Mouse (Mus musculus): ENCODE measurements at regions not wholly inside any gene's neighbourhood (a gene's known extent, or its start where the extent isn't known, plus 50 kb on each side); places are given as distances from the start of the nearest gene placed in this dataset.
"Not testable (repeated sequence)": the region's sequence is repeated elsewhere in the genome, so short reads cannot be mapped to it uniquely, and the experiment has no call there.

GRCm38 (mm10) chr16:29746245-29746644 lies 167.1 kb downstream of the Opa1 start:
- 82% methylated on average over 4 of the region's 4 CpGs for WGBS
- Histone ChIP-seq H3K4me3 (no peak overlapping the region), H3K27me3 (replicated peaks) (peaks cover 37% of the 10 kb centered on the region), H3K4me1 (replicated peaks) (peaks cover 23% of the 10 kb centered on the region), H3K36me3 (no peaks in the 10 kb centered on the region), H3K27ac (ENCODE audit: poor library complexity, severe bottlenecking) (no peak overlapping the region), H3K9ac (no peak overlapping the region), H3K4me2 (no peak overlapping the region), H3K9me3 (replicated peaks) (no peaks in the 10 kb centered on the region; the same call in 1 of the 2 replicates)
- ATAC-seq (ENCODE audit: insufficient number of reproducible peaks, low FRiP score) = no peak

DNA sequence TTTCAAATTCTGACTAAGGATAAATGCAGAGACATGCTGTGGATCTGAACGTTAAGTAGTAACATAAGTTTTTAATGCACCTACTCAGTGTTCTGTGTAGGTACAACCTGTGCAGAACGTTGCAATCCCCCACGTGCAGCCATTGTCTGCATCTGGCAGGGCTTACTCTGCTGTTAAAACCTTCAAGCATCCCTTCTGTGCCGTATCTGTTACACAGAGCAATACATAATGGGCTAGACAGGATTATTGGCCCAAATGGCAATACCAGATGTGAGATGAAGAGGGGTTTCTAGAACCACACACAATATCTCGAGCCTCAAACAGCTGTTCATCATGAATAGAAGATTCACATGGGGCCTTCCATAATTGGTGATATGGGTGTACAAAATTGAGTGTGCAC lies 170.0 kb downstream of the Opa1 start:
- Histone ChIP-seq H3K4me3 (no peak overlapping the region), H3K36me3 (no peaks in the 10 kb centered on the region), H3K27ac (ENCODE audit: poor library complexity, severe bottlenecking) (no peak overlapping the region), H3K27me3 (replicated peaks) (peaks cover 60% of the 10 kb centered on the region), H3K9me3 (replicated peaks) (no peaks in the 10 kb centered on the region; the same call in 1 of the 2 replicates), H3K4me2 (no peak overlapping the region), H3K9ac (no peak overlapping the region), H3K4me1 (replicated peaks) (no peaks in the 10 kb centered on the region)
- ATAC-seq (ENCODE audit: insufficient number of reproducible peaks, low FRiP score) = no peak
- WGBS = 79% methylated on average over 5 of the region's 5 CpGs

GRCm38 (mm10) chr16:29754579-29755199 lies 175.6 kb downstream of the Opa1 start:
- Histone ChIP-seq H3K4me1 (replicated peaks) (peaks cover 23% of the 10 kb centered on the region), H3K4me3 (no peak overlapping the region), H3K9ac (no peak overlapping the region), H3K36me3 (no peaks in the 10 kb centered on the region), H3K9me3 (replicated peaks) (peaks cover 3% of the 10 kb centered on the region; the same call in 1 of the 2 replicates), H3K4me2 (no peak overlapping the region), H3K27me3 (replicated peaks) (peaks cover 75% of the 10 kb centered on the region), H3K27ac (ENCODE audit: poor library complexity, severe bottlenecking) (no peak overlapping the region)
- WGBS = 46% methylated on average over 8 of the region's 8 CpGs
- no peak; the same call in 1 of the 2 replicates for ATAC-seq (ENCODE audit: insufficient number of reproducible peaks, low FRiP score)

GRCm38 (mm10) chr16:29758246-29758645 lies 179.1 kb downstream of the Opa1 start:
- peaks cover 3% of the 10 kb centered on the region; the same call in 1 of the 2 replicates for H3K9me3 ChIP-seq (replicated peaks)
- H3K4me3 ChIP-seq = no peak overlapping the region
- H3K9ac ChIP-seq = no peak overlapping the region
- H3K4me1 ChIP-seq (replicated peaks) = peaks cover 53% of the 10 kb centered on the region
- WGBS = 61% methylated on average over 3 of the region's 3 CpGs
- no peaks in the 10 kb centered on the region for H3K36me3 ChIP-seq
- no peak overlapping the region for H3K4me2 ChIP-seq
- peaks cover 80% of the 10 kb centered on the region for H3K27me3 ChIP-seq (replicated peaks)
- no peak overlapping the region for H3K27ac ChIP-seq (ENCODE audit: poor library complexity, severe bottlenecking)
- no peak for ATAC-seq (ENCODE audit: insufficient number of reproducible peaks, low FRiP score)

GRCm38 (mm10) chr16:29759416-29759815 lies 180.3 kb downstream of the Opa1 start:
- no peak overlapping the region for H3K9ac ChIP-seq
- H3K36me3 ChIP-seq = no peaks in the 10 kb centered on the region
- H3K27me3 ChIP-seq (replicated peaks) = peaks cover 73% of the 10 kb centered on the region
- WGBS = 27% methylated on average over 3 of the region's 3 CpGs
- peaks cover 53% of the 10 kb centered on the region for H3K4me1 ChIP-seq (replicated peaks)
- ATAC-seq (ENCODE audit: insufficient number of reproducible peaks, low FRiP score) = peak; percentile 41; the same call in 1 of the 2 replicates
- peaks cover 9% of the 10 kb centered on the region; the same call in 1 of the 2 replicates for H3K9me3 ChIP-seq (replicated peaks)
- H3K4me2 ChIP-seq = no peak overlapping the region
- no peak overlapping the region for H3K4me3 ChIP-seq
- no peak overlapping the region for H3K27ac ChIP-seq (ENCODE audit: poor library complexity, severe bottlenecking)

GRCm38 (mm10) chr16:29760627-29761026 lies 181.5 kb downstream of the Opa1 start:
- H3K4me1 ChIP-seq (replicated peaks) = peaks cover 47% of the 10 kb centered on the region
- peaks cover 63% of the 10 kb centered on the region for H3K27me3 ChIP-seq (replicated peaks)
- no peak overlapping the region for H3K27ac ChIP-seq (ENCODE audit: poor library complexity, severe bottlenecking)
- no peaks in the 10 kb centered on the region for H3K36me3 ChIP-seq
- no peak overlapping the region for H3K9ac ChIP-seq
- H3K9me3 ChIP-seq (replicated peaks) = peaks cover 14% of the 10 kb centered on the region; the same call in 1 of the 2 replicates
- ATAC-seq (ENCODE audit: insufficient number of reproducible peaks, low FRiP score) = no peak
- H3K4me2 ChIP-seq = no peak overlapping the region
- H3K4me3 ChIP-seq = no peak overlapping the region
- WGBS = 85% methylated on average over 4 of the region's 4 CpGs

DNA sequence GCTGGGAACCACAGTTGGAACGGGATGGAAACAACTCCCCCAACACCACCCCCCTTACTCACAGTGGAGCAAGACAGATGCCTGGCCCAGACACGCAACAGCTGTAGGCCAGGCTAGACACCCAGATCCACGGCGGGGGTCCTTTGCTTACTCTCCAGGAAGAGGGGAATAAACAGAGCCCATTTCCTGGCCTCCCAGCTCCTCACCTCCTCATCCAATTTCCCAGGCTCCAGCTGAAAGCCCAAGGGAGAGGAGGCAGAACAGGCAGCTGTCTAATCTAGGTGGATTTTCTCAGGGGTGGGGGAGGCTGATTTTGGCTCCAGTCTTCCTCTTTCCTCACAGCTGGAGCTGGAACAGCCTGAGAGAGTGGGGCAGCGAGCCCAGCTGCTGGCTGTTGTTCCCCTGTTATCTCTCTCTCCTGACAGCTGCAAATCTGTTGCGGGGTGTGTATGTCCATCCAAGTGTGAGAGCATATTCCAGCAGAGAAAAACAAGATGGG lies 182.7 kb downstream of the Opa1 start:
- H3K27ac ChIP-seq (ENCODE audit: poor library complexity, severe bottlenecking) = no peak overlapping the region

GRCm38 (mm10) chr16:29764376-29764775 lies 185.2 kb downstream of the Opa1 start:
- Histone ChIP-seq H3K4me3 (no peak overlapping the region), H3K27me3 (replicated peaks) (peaks cover 34% of the 10 kb centered on the region), H3K4me2 (no peak overlapping the region), H3K36me3 (no peaks in the 10 kb centered on the region), H3K27ac (ENCODE audit: poor library complexity, severe bottlenecking) (no peak overlapping the region), H3K9ac (no peak overlapping the region), H3K9me3 (replicated peaks) (peaks cover 14% of the 10 kb centered on the region; the same call in 1 of the 2 replicates), H3K4me1 (replicated peaks) (peaks cover 33% of the 10 kb centered on the region)
- WGBS = 87% methylated on average over 1 of the region's 1 CpGs
- ATAC-seq (ENCODE audit: insufficient number of reproducible peaks, low FRiP score) = no peak

More for the DNA sequence above, 182.7 kb downstream of the Opa1 start:
- peaks cover 51% of the 10 kb centered on the region for H3K27me3 ChIP-seq (replicated peaks)
- ATAC-seq (ENCODE audit: insufficient number of reproducible peaks, low FRiP score) = peak; percentile 73
- H3K36me3 ChIP-seq = no peaks in the 10 kb centered on the region
- H3K9ac ChIP-seq = no peak overlapping the region
- H3K4me1 ChIP-seq (replicated peaks) = peaks cover 47% of the 10 kb centered on the region
- peaks cover 11% of the 10 kb centered on the region; the same call in 1 of the 2 replicates for H3K9me3 ChIP-seq (replicated peaks)
- H3K4me2 ChIP-seq = no peak overlapping the region
- WGBS = 9% methylated on average over 6 of the region's 6 CpGs
- no peak overlapping the region for H3K4me3 ChIP-seq

DNA sequence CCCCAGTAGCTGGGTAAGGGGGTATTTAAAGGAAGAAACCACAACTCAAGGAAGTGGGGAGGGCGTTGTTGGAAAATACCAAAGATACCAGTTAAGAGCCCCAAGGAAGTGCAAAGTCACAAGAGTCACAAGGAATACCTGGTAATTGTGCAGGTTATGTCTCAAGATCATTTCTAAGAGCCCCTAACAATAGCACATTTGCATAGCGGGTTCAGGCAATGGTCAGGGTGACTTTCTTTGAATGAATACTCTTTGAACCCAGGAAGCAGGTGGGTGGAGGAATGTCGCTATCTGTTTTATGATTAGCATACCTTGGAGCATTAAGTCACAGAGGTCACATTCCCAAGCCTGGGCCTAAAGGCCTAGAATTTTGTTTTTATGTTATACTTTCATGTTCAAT lies 186.7 kb downstream of the Opa1 start:
- H3K4me3 ChIP-seq; ATAC-seq (ENCODE audit: insufficient number of reproducible peaks, low FRiP score); H3K36me3 ChIP-seq; H3K4me2 ChIP-seq; H3K9ac ChIP-seq; H3K27ac ChIP-seq (ENCODE audit: poor library complexity, severe bottlenecking): not testable (repeated sequence)
- H3K9me3 ChIP-seq (replicated peaks) = peaks cover 14% of the 10 kb centered on the region; the same call in 1 of the 2 replicates
- H3K4me1 ChIP-seq (replicated peaks) = peaks cover 20% of the 10 kb centered on the region
- H3K27me3 ChIP-seq (replicated peaks) = peaks cover 29% of the 10 kb centered on the region
- WGBS = 94% methylated on average over 3 of the region's 3 CpGs

GRCm38 (mm10) chr16:29771320-29771719 lies 192.2 kb downstream of the Opa1 start:
- Histone ChIP-seq H3K4me3 (no peak overlapping the region), H3K4me1 (replicated peaks) (peaks cover 37% of the 10 kb centered on the region), H3K27me3 (replicated peaks) (peaks cover 13% of the 10 kb centered on the region; the same call in 1 of the 2 replicates), H3K9ac (no peak overlapping the region), H3K36me3 (no peaks in the 10 kb centered on the region), H3K9me3 (replicated peaks) (0 out of 2 replicates have a peak, but pooled peaks cover 3% of the 10 kb centered on the region), H3K27ac (ENCODE audit: poor library complexity, severe bottlenecking) (no peak overlapping the region), H3K4me2 (no peak overlapping the region)
- ATAC-seq (ENCODE audit: insufficient number of reproducible peaks, low FRiP score) = no peak
- 32% methylated on average over 4 of the region's 4 CpGs for WGBS

- Histone ChIP-seq H3K36me3 (no peaks in the 10 kb centered on the region), H3K9me3 (replicated peaks) (0 out of 2 replicates have a peak, but pooled peaks cover 1% of the 10 kb centered on the region), H3K9ac (no peak overlapping the region), H3K27me3 (replicated peaks) (peaks cover 13% of the 10 kb centered on the region; the same call in 1 of the 2 replicates), H3K4me2 (no peak overlapping the region), H3K4me3 (no peak overlapping the region), H3K27ac (ENCODE audit: poor library complexity, severe bottlenecking) (no peak overlapping the region), H3K4me1 (replicated peaks) (peaks cover 37% of the 10 kb centered on the region)
- 48% methylated on average over 13 of the region's 13 CpGs for WGBS
- no peak for ATAC-seq (ENCODE audit: insufficient number of reproducible peaks, low FRiP score)
Measured at GRCm38 (mm10) chr16:29771728-29772608, 192.8 kb downstream of the Opa1 start.

Measured in heart, embryonic 12.5 days (tissue).